Mouse (Mus musculus) frontal cortex, postnatal 25 days (tissue): ENCODE measurements around the gene Snx12.
"Not testable (repeated sequence)": the region's sequence is repeated elsewhere in the genome, so short reads cannot be mapped to it uniquely, and the experiment has no call there.

ENCODE experiments used
- DNase-seq, 2 experiments: peaks; one replicate each; pipeline ENCODE4 v3.0.0; 2022; ENCODE audit warnings: low spot score in 2 of 2

Snx12 gene

GRCm38 (mm10) chrX:101131992-101132791, 90.2 kb downstream of the Snx12 start:
- no peak for DNase-seq

- peak; percentile 55 to 63 for DNase-seq
Measured at GRCm38 (mm10) chrX:101131001-101131400, 91.4 kb downstream of the Snx12 start.

- DNase-seq: no peak
Measured at GRCm38 (mm10) chrX:101128559-101128958, 93.8 kb downstream of the Snx12 start.

DNA sequence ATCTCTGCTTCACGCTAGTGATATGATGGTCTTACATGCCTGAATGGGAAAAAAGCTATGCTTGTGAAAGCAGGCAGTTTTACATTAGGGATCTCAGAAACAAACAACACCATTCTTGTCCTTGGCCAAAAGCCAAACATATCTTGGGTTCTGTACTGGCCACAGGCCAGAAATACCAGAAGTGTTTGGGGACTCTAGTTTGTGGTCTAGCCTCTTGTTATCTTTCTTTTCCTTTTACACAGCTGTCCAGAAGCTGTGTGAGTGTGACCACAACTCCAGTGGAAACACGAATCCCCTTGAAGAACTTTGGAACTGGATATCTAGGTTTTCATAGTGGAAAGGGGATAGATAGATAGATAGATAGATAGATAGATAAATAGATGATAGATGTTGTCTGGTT, 95.4 kb downstream of the Snx12 start:
- DNase-seq: no peak

GRCm38 (mm10) chrX:101126474-101126955, 95.8 kb downstream of the Snx12 start:
- DNase-seq: no peak

DNA sequence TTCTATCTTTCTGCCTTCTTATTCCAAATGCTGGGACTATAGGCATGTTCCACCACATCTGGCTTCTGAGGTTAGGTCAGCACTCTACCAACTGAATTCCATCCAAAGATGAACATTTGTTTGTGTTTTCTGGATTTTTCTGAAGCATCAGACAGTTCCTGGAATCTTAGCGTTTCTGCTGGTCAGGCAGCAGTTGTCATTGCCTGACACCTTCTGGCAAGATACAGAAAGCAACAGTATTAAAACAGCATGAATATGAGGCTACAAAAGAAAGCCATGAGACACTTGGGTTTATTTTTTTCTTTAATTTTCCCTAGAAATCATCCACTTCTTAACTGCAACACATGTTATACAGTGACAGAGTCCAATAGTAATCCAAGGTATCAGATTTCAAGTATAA, 101.8 kb downstream of the Snx12 start:
- no peak for DNase-seq

GRCm38 (mm10) chrX:101085920-101086319, 136.4 kb downstream of the Snx12 start, which contains the start of gene Slc7a3:
Gene Slc7a3 (minus strand): TSS chrX:101086020.
- DNase-seq: no peak

DNA sequence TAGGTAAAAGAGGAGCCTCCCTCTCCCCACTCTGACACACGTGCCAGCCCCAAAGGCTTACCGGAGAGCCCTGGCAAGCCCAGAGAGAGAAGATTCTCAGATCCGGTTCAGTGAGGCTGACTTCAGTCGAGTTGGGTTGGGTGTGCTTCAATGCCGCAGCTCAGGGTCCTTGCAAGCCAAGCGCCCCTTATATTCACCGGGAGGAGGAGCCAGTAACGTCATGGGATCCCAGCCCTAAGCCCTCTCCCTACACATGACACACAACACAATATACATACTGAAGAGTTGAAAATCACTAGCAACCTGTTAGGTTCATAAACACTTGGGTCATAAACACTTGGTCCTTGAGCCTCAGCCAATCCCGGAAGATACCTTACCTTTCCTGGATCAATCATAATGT, 137.2 kb downstream of the Snx12 start:
- not testable (repeated sequence) for DNase-seq

DNA sequence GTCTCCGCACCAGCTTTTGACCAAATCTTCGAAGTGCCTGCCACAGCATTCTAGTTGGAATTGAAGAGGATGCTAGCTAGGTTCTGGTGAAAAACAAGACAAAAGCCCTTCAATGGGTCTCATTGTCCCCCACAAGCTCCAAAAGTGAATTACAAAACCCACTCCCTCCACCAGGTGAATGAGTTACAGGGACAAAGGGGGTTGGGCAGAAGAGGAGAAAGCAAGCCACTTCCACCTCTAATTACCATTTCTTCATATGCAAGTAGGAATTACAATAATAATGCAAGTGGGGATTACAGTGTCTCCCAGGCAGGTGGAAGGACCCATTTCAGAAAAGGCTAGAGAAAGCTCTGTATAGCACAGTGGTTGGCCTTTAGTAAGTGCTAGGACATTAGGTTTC, 138.2 kb downstream of the Snx12 start:
- DNase-seq: no peak

GRCm38 (mm10) chrX:101065245-101065644, 157.1 kb downstream of the Snx12 start:
- no peak for DNase-seq

DNA sequence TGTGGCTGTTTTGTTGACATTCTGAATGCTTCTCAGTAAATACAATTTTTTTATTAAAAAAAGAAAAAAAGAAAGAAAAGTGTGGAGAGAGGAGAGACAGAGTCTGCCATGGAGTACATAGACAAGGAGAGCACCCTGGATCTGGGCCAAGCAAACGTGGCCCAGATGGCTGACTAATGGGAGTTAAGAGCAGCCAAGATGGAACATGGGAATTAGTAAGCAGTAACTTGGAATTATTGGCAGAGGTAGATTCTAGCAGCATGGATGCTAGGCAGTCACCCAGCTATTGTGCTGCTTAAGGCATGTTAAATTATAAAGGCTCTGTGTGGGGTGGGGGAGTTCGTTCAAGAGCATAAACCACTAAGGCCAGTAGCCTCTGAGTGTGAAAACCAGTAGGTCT, 158.9 kb downstream of the Snx12 start:
- DNase-seq: no peak

GRCm38 (mm10) chrX:101059541-101059940, 162.8 kb downstream of the Snx12 start, which contains the start of gene Tex11:
Gene Tex11 (minus strand): TSS chrX:101059667.
- no peak for DNase-seq
